Mouse (Mus musculus) erythroid progenitor cell, adult 5-6 weeks (primary cell): ENCODE data around the gene Crisp2. TPM values are rescaled to one million over a fixed set of nuclear protein-coding genes. Genes with fewer than 3 reads are reported as not detected.

Experiments
- ATAC-seq: replicated peaks from 2 replicates; pipeline ENCODE4 v1.8.0; 2016; ENCODE audit warnings: moderate number of reproducible peaks, mild to moderate bottlenecking, moderate TSS enrichment, inconsistent platforms; ENCODE audit not compliant: poor library complexity, low FRiP score, severe bottlenecking
- total RNA-seq, 2 experiments: library from RNA; stranded (forward) in 1 of 2; stranded (reverse) in 1 of 2; fragments of 150-400 nt in 1 of 2; fragments of 186-747, 209-891 nt in 1 of 2; gene quantifications; 2 replicates each; pipeline versions ENCODE4 v1.2.3 to v1.2.4; 2015 to 2017; ENCODE audit warnings: low replicate concordance in 2 of 2

Crisp2 gene
- 1.3 TPM in 1 of 2 replicates, not detected in the other for total RNA-seq (2015; ENCODE audit: low replicate concordance)
- not detected in 2 replicates for total RNA-seq (2017; ENCODE audit: low replicate concordance)

DNA sequence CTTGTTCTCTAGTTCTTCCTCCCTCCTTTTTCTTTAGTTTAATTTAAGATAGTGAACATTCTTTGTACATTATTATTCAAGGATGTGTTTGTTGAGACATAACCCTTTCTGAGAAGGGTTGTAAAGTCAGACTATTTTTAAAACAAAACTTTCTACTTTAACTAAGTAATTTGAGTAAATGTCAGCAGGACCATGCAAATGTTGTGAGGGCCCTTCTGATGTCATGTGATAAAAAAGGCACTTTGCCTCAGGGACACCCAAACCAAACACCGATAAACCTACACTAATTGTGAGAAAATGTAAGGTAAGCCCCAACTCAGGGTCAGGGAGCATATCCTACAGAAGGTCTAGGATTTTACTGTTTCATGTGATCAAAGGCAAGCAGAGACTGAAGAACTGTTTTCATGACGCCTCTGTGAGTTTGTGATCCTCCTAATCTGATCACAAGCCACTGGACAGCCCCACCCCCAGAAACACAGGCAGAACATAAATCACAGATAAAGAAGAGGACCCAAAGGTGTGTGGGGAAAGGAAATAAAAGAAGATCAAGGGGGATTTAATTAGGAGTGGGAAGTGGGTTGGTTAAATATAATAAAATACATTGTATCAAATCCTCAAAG, at the start of gene Crisp2:
Crisp2 (minus strand) TSS at position 51 of the 620 bp plus-strand sequence.
- peak; percentile 49 for ATAC-seq

GRCm38 (mm10) chr17:40855065-40855464, 48.3 kb upstream of the Crisp2 start:
- no peak for ATAC-seq

DNA sequence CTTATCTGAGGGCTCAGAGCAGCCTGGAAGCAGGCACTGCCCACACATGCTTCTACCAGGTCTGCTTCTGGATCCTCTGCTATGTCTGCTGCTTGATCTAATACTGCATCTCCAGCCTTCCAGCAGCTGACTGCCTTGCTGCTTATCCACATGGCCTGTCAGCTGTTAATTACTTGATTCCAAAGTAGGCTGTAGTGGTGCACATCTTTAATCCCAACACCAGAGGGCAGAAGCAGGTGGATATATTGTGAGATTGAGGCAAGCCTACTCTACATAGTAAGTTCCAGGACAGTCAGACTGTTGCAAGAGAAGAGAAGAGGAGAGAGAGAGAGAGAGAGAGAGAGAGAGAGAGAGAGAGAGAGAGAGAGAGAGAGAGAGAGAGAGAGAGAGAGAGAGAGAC, 30.5 kb upstream of the Crisp2 start:
- 0 out of 2 replicates have a peak, but pooled peaks have one; percentile 45 for ATAC-seq

DNA sequence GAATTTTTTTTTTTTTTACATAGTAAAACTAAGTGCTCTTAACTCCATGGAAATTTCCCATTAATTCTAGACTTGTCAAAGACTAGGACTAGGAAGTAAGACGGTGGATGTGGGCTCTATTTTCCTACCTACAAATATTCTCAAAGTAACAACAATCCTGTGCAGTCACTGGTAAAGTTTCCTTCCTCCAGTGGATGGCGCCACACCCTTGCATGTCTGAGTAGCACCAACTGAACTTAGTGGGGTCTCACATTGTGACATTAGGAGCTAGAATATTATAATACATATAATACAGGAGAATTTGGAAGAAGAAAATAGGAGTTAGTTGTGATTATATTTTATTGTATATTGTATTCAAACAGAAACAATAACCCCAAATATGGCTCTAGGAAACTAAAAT, 25.1 kb upstream of the Crisp2 start:
- no peak for ATAC-seq

GRCm38 (mm10) chr17:40824549-40824948, 17.7 kb upstream of the Crisp2 start:
- ATAC-seq = 0 out of 2 replicates have a peak, but pooled peaks have one; percentile 43

DNA sequence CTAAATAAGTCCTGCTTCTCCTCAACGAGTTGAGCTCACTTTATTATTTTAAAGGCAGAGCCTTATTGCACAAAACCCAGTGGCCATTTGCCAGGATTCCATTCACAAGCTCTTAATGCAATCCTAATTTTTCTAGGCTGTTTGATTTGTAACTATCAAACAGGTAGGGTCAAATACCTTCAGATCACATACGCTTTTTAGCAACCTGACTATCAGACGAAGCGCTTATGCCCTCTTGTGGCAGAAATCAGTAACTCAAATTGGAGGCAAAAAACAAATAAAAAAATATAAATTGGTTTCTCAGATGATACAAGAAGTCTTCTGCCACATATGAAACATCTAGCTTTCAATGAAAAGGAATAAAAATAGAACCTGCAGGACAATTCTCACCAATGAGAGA, 17.0 kb upstream of the Crisp2 start:
- ATAC-seq = no peak; the same call in 1 of the 2 replicates

- no peak for ATAC-seq
Measured at GRCm38 (mm10) chr17:40821477-40821876, 14.7 kb upstream of the Crisp2 start.

- 0 out of 2 replicates have a peak, but pooled peaks have one; percentile 60 for ATAC-seq
Measured at GRCm38 (mm10) chr17:40817340-40817943, 10.6 kb upstream of the Crisp2 start.

DNA sequence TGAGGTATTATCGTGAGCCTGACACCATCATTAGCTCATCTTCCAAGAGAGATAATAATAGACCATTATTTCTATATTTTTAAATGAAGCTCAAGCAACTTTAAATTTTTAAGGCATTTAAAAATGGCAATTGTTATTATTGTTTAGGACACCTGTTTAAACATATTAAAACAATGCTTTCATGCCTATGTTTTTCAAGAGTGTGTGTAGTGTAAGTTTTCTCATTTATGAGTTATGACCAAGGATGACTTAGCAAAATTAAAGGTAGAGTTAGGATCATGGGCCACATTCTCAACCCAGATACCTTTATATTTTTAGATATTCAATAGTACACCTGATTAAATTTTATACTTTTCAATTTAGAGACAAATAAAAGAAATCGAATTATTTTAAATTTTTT, 5.5 kb upstream of the Crisp2 start:
- ATAC-seq = 0 out of 2 replicates have a peak, but pooled peaks have one; percentile 44

- no peak for ATAC-seq
Measured at GRCm38 (mm10) chr17:40811560-40811959, 4.8 kb upstream of the Crisp2 start.

- peak; percentile 80 for ATAC-seq
Measured at GRCm38 (mm10) chr17:40810934-40811333, 4.1 kb upstream of the Crisp2 start, which contains the start of gene Rhag. Rhag (plus strand) TSS chr17:40811126.

DNA sequence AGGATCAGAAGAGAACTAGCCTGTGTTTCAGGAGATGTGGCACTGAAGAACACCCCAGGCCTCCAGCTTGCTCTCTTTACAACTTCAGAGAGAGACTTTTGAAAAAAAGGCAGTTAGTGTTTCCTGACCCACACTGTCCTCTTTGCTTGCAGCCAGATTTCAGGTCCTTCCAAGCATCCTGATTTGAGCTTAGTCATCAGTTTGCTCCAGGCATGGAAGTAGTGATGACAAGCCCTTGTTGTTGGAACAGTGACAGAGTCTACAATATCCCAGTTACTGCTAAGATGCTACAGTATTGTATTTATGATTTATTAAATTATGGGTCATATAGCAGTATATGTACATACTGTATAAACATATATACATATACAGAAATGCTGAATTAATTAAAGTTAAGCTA, 1.3 kb upstream of the Crisp2 start:
- no peak for ATAC-seq

DNA sequence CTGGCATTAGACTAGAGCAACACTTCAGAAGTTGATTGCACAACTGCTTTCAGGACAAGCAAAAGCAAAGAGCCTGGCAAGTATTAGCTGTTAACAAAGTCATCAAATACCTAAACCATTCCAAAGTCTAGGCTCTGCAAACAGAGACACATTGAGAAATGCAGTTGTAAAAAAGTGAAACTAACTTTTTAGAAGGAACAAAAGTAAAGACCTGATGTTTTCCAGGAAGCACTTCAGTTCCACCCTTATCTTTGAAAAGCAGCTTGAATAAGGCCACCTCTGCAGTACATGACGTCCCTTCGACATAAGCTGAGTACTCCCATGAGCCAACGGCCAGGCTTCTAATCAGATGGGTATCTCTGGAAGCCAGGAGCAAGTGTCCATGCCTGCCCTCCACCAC, 253 bp downstream of the Crisp2 start:
- ATAC-seq = peak; percentile 87

DNA sequence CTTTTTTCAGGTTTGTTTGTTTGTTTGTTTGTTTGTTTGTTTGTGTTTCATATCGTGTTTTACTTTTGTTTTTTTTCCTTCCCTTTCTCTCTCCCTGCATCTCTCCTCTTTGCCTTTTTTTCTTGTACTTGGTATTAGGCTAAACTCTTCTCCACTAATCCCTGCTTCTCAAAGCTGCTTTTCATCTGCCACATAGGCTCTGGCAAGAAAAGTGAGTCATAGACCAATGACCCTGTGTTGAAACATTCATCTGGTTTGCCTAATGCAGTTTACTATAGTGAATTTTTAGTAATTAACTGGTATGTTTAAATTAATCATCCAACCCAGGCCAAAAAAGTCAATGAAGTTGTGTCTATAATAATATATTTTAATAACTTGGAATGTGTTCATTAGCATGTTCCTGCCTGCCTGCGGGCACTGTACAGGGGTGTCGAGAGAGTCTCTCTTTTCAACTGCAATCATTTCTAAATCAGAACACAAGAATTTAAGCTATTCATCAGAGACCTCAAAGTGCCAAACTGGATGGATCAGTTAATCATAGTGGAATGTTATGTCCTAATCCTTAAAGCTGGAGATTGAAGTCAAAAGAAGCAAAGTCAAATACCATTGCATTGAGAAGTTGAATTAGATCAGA, 4.0 kb downstream of the Crisp2 start:
- no peak for ATAC-seq

DNA sequence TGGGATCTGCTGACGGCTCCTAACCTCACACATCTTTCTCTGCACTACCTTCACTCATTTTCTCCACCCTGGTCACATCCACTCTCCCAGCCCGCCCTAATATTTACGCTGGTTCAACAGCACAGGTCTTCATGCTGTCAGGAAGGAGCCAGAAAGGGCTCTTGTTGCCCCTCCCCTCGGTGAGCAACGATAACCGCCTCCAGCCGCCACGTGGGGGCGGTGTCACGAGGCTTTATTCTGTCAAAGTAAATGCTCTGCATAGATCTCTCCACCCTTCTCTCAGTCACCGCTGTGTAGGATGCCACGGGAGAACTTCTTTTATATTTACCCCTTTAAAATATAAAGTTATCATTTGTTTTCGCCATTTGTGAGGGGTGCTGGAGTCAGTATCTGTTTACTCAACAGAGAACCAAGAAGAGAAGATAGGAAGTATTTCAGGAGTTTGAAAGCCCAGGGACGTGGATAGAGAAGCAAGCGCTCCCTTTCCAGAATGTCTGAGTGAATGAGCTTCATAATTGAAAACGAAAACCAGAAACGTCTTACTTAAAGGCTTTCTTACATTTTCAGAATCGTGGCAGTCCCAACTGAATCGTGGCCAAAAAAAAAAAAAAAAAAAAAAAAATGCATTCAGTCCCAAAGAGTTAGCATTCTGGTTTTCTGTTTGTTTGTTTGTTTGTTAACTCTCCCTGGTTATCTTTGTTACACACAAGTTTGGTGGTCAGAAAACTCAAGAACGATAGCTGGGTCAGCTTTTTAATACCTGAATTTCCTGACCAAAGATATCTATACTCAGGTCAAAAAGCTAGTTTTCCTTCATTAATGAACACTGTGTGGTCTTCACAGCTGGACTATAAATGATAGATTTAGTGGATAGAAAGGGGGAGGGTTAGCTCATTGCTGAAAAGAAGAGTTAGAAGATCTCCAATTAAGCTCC, 12.6 kb downstream of the Crisp2 start:
- ATAC-seq = peak; percentile 100

GRCm38 (mm10) chr17:40789877-40790276, 16.9 kb downstream of the Crisp2 start:
- ATAC-seq = no peak

GRCm38 (mm10) chr17:40767120-40767519, 39.7 kb downstream of the Crisp2 start:
- no peak for ATAC-seq

GRCm38 (mm10) chr17:40763662-40764061, 43.1 kb downstream of the Crisp2 start:
- ATAC-seq = no peak

GRCm38 (mm10) chr17:40731724-40732123, 75.1 kb downstream of the Crisp2 start:
- no peak for ATAC-seq

DNA sequence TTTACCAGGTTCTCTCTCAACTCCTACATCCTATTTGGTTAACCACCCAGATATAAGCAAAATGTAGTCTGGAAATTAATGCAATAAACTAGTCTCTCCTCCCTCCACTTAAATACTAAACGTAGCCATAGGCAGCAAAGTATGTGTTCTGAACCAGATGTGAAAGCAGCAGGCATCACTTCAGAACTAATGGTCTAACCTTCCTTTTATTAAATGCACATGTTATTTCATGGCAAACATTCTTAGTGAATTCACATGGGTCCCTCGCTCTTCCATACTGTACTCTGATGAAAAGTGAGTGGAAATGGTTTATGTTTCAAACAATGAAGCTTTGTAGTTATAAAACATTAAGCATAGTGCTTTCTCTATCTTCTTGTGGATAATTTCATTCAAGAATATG, 75.5 kb downstream of the Crisp2 start:
- ATAC-seq = no peak
